Mouse (Mus musculus): ENCODE results near the gene Rpl13a. TPM values are rescaled to one million over a fixed set of nuclear protein-coding genes. Genes with fewer than 3 reads are reported as not detected.

The Rpl13a gene
- polyA plus RNA-seq, 1 experiment from 2014 or later: 1,342 TPM

DNA sequence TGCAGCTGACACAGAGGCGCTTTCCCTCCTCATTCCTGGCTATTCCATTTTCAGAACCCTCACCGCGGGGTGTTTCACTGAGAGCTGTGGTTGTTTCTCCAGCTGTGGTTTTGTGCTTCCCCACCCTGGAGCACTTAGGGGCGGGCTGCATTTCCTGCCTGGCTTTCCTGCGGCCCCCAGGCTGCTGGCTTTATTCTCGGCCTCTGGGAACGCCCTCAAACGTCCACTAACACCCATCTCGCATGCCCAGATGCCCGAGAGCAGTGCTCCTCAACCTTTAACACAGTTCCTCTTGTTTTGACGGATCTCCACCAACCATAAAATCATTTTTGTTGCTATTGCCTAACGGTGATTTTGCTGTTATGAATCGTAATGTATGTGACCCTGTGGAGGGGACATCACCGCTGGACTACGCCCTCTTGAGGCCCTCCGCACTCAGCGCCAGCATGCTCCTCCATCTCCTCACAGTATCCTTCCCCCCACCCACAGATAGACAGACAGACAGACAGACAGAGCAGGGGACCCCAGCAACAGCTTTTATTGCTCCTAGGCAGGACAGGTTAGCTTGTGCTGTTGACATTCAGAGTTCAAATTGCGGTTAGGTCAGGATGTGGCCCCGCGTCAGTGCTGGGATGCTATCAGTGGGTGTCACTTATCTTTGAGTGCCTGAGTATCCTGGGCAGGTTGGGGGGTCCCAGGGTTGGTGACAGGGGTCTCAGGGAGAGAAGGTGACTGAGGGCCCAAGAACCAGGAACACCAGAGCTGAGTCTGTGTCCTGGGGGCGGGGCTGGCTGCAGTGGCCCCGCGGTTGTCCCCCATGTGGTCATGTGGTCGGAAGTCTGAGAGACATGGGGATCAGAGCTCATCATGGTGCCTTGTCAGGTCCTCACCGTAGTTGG is 45.9 kb downstream of the Rpl13a start:
- H3K27ac ChIP-seq: peak overlapping the region; percentile 75
- H3K27me3 ChIP-seq: no peaks in the 10 kb centered on the region
- no peak overlapping the region for H3K9ac ChIP-seq
- no peaks in the 10 kb centered on the region for H3K4me1 ChIP-seq
- WGBS: 68% methylated on average over 25 of the region's 25 CpGs
- H3K4me2 ChIP-seq (replicated peaks): no peak overlapping the region
- H3K4me3 ChIP-seq: no peak overlapping the region
- H3K9me3 ChIP-seq: no peaks in the 10 kb centered on the region
- no peak for ATAC-seq (ENCODE audit: insufficient number of reproducible peaks, insufficient read depth, low FRiP score, low TSS enrichment)
- peaks cover 55% of the 10 kb centered on the region for H3K36me3 ChIP-seq

DNA sequence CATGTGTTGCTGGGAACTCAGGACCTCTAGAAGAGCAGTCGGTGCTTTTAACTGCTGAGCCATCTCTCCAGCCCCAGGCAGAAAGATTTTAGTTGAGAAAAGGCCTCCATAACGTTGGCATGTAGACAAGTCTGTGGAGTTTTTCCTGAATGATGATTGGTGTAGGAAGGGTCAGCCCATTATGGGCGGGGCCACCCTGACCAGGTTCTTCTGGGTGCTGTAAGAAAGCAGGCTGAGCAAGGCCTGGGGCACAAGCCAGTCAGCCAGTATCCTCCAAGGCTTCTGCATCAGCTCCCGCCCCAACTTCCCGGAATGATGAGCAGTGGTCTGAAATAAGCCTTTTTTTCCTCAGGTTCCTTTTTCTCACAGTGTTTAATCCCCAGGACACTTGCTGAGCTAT is 47.5 kb downstream of the Rpl13a start:
- Histone ChIP-seq H3K27ac (no peak overlapping the region), H3K27me3 (no peaks in the 10 kb centered on the region), H3K9ac (no peak overlapping the region), H3K4me3 (no peak overlapping the region), H3K4me1 (no peaks in the 10 kb centered on the region), H3K4me2 (replicated peaks) (no peak overlapping the region), H3K9me3 (no peaks in the 10 kb centered on the region), H3K36me3 (peaks cover 54% of the 10 kb centered on the region)
- no peak for ATAC-seq (ENCODE audit: insufficient number of reproducible peaks, insufficient read depth, low FRiP score, low TSS enrichment)
- 50% methylated on average over 5 of the region's 5 CpGs for WGBS

- H3K36me3 ChIP-seq: peaks cover 55% of the 10 kb centered on the region
- ATAC-seq (ENCODE audit: insufficient number of reproducible peaks, insufficient read depth, low FRiP score, low TSS enrichment): no peak
- 0% methylated on average over 10 of the region's 10 CpGs for WGBS
- no peak overlapping the region for H3K27ac ChIP-seq
- no peak overlapping the region for H3K4me3 ChIP-seq
- no peaks in the 10 kb centered on the region for H3K9me3 ChIP-seq
- no peak overlapping the region for H3K4me2 ChIP-seq (replicated peaks)
- no peaks in the 10 kb centered on the region for H3K4me1 ChIP-seq
- H3K9ac ChIP-seq: no peak overlapping the region
- no peaks in the 10 kb centered on the region for H3K27me3 ChIP-seq
These were observed 48.7 kb downstream of the Rpl13a start for GRCm38 (mm10) chr7:45079856-45080255.

DNA sequence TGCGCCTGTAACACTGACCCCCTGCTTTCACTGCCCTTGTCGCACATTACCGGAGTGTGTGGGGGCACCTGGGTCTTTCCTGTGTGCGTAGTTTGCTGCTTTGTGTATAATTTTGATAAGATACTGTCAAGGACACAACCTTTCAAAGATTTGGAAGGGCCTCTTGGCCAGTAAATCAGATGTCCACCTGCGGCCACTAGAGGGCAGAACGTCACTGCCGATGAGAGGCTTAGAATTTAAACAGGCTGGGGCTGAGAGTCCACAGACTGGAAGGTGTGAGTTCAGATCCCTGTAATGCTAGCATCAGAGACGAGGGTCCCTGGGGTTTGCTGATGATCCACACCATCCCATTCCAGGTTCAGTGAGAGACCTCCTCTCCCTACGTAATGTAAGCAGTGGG is 50.0 kb downstream of the Rpl13a start:
- Histone ChIP-seq H3K9me3 (no peaks in the 10 kb centered on the region), H3K36me3 (peaks cover 53% of the 10 kb centered on the region), H3K27me3 (no peaks in the 10 kb centered on the region), H3K4me1 (no peaks in the 10 kb centered on the region), H3K9ac (no peak overlapping the region), H3K4me3 (no peak overlapping the region), H3K4me2 (replicated peaks) (no peak overlapping the region), H3K27ac (no peak overlapping the region)
- 41% methylated on average over 9 of the region's 9 CpGs for WGBS
- ATAC-seq (ENCODE audit: insufficient number of reproducible peaks, insufficient read depth, low FRiP score, low TSS enrichment): no peak

DNA sequence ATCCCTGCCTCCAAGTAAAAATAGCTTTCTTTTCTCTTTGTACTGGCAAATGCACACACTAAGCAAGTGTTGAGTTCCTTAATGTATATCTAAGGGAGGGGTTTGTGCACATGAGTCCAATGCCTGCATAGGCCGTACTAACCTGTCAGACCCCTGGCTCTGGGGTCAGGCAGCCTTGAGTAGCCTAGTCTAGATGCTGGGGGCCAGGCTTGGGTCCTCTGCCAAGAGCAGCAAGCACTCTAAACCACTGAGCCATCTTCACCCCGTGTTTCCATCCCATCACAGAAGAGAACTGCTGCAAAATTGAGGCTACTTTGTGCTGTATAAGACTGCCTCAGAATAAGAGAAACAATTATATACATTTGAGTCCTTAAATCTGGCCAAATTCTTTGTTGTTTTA is 50.7 kb downstream of the Rpl13a start:
- H3K9ac ChIP-seq: no peak overlapping the region
- no peak for ATAC-seq (ENCODE audit: insufficient number of reproducible peaks, insufficient read depth, low FRiP score, low TSS enrichment)
- H3K4me1 ChIP-seq: no peaks in the 10 kb centered on the region
- H3K36me3 ChIP-seq: peaks cover 48% of the 10 kb centered on the region
- no peak overlapping the region for H3K4me2 ChIP-seq (replicated peaks)
- H3K27me3 ChIP-seq: no peaks in the 10 kb centered on the region
- H3K9me3 ChIP-seq: no peaks in the 10 kb centered on the region
- H3K27ac ChIP-seq: no peak overlapping the region
- no peak overlapping the region for H3K4me3 ChIP-seq
- WGBS: 88% methylated on average over 2 of the region's 2 CpGs

GRCm38 (mm10) chr7:45077322-45077721 is 51.2 kb downstream of the Rpl13a start:
- H3K27me3 ChIP-seq: no peaks in the 10 kb centered on the region
- 86% methylated on average over 14 of the region's 14 CpGs for WGBS
- no peak for ATAC-seq (ENCODE audit: insufficient number of reproducible peaks, insufficient read depth, low FRiP score, low TSS enrichment)

DNA sequence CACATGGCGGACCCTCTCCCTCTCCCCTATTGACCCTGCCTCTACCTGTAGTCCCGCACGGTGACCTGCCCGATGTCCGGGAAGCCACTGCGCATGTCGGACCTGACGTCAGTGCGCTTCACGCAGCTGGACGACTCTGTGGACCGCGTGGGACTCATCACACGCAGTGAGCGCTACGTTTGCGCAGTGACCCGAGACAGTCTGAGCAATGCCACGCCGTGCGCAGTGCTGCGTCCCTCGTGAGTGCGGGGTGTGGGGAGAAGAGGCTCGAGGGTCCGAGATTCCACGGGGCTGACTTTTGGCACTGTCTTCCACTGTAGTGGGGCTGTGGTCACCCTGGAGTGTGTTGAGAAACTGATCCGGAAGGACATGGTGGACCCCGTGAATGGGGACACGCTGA is 52.1 kb downstream of the Rpl13a start:
- 90% methylated on average over 30 of the region's 30 CpGs for WGBS
- peaks cover 41% of the 10 kb centered on the region for H3K36me3 ChIP-seq

More at GRCm38 (mm10) chr7:45077322-45077721, 51.2 kb downstream of the Rpl13a start:
- H3K9me3 ChIP-seq: no peaks in the 10 kb centered on the region
- no peak overlapping the region for H3K4me2 ChIP-seq (replicated peaks)
- H3K36me3 ChIP-seq: peaks cover 43% of the 10 kb centered on the region
- no peak overlapping the region for H3K9ac ChIP-seq
- no peaks in the 10 kb centered on the region for H3K4me1 ChIP-seq
- H3K4me3 ChIP-seq: no peak overlapping the region
- no peak overlapping the region for H3K27ac ChIP-seq

More for the DNA sequence above, 52.1 kb downstream of the Rpl13a start:
- Histone ChIP-seq H3K4me3 (no peak overlapping the region), H3K9ac (no peak overlapping the region), H3K4me2 (replicated peaks) (no peak overlapping the region), H3K27ac (no peak overlapping the region), H3K4me1 (no peaks in the 10 kb centered on the region), H3K9me3 (no peaks in the 10 kb centered on the region), H3K27me3 (no peaks in the 10 kb centered on the region)
- no peak for ATAC-seq (ENCODE audit: insufficient number of reproducible peaks, insufficient read depth, low FRiP score, low TSS enrichment)

MicroRNAs within 50 kb of the gene (microRNA counts, 519-probe panel; counts per million panel counts)
- microRNA mmu-miR-150: 460 counts per million, percentile 65 among the panel's probes with 10 or more counts

Small RNA genes lying within 50 kb of the gene (microRNA-seq; reads per million reads assigned to microRNA genes)
- gene Mir150 (10.9 reads per million, percentile 27 among the genes with 10 or more reads in this experiment), gene Mir5121 (15.2 reads per million, percentile 31 among the genes with 10 or more reads in this experiment), gene Mir7055 (not detected)

Other genes with a start within 250 kb of the Rpl13a start
- gene Med25, start 236.0 kb downstream of the Rpl13a start, polyA plus RNA-seq (2016; fragmentation: Nextera tagmentation; extraction: Ambion mirVana): 113 and 123 TPM in 2 replicates
- gene Fuz, start 232.7 kb downstream of the Rpl13a start, polyA plus RNA-seq (2016; fragmentation: Nextera tagmentation; extraction: Ambion mirVana): 22.4 and 23.3 TPM in 2 replicates
- gene Ap2a1, start 199.3 kb downstream of the Rpl13a start, polyA plus RNA-seq (2016; fragmentation: Nextera tagmentation; extraction: Ambion mirVana): 76.3 and 84.7 TPM in 2 replicates
- 0.11 and 0.19 TPM in 2 replicates for gene Tsks, start 185.6 kb downstream of the Rpl13a start, polyA plus RNA-seq (2016; fragmentation: Nextera tagmentation; extraction: Ambion mirVana)
- 32.9 and 35.6 TPM in 2 replicates for gene Cpt1c, start 153.9 kb downstream of the Rpl13a start, polyA plus RNA-seq (2016; fragmentation: Nextera tagmentation; extraction: Ambion mirVana)
- gene Prmt1, start 142.2 kb downstream of the Rpl13a start, polyA plus RNA-seq (2016; fragmentation: Nextera tagmentation; extraction: Ambion mirVana): 660 and 677 TPM in 2 replicates
- 93.3 and 95.7 TPM in 2 replicates for gene Irf3, start 131.1 kb downstream of the Rpl13a start, polyA plus RNA-seq (2016; fragmentation: Nextera tagmentation; extraction: Ambion mirVana)
- gene Bcl2l12, start 130.0 kb downstream of the Rpl13a start, polyA plus RNA-seq (2016; fragmentation: Nextera tagmentation; extraction: Ambion mirVana): 79.9 and 83.5 TPM in 2 replicates
- gene Scaf1, start 112.4 kb downstream of the Rpl13a start, polyA plus RNA-seq (2016; fragmentation: Nextera tagmentation; extraction: Ambion mirVana): 43.8 and 47.7 TPM in 2 replicates
- gene Rras, start 110.8 kb downstream of the Rpl13a start, polyA plus RNA-seq (2016; fragmentation: Nextera tagmentation; extraction: Ambion mirVana): 23.6 and 26.1 TPM in 2 replicates
- gene Prr12, start 75.9 kb downstream of the Rpl13a start, polyA plus RNA-seq (2016; fragmentation: Nextera tagmentation; extraction: Ambion mirVana): 13.7 and 16.8 TPM in 2 replicates
- gene Nosip, start 66.3 kb downstream of the Rpl13a start, polyA plus RNA-seq (2016; fragmentation: Nextera tagmentation; extraction: Ambion mirVana): 63.0 and 64.4 TPM in 2 replicates
- gene Prrg2, start 66.1 kb downstream of the Rpl13a start, polyA plus RNA-seq (2016; fragmentation: Nextera tagmentation; extraction: Ambion mirVana): 23.9 and 25.0 TPM in 2 replicates
- 302 and 306 TPM in 2 replicates for gene Rcn3, start 36.5 kb downstream of the Rpl13a start, polyA plus RNA-seq (2016; fragmentation: Nextera tagmentation; extraction: Ambion mirVana)
- gene Fcgrt, start 24.9 kb downstream of the Rpl13a start, polyA plus RNA-seq (2016; fragmentation: Nextera tagmentation; extraction: Ambion mirVana): 25.8 and 26.0 TPM in 2 replicates
- 1,448 and 1,491 TPM in 2 replicates for gene Rps11, start 4.3 kb downstream of the Rpl13a start, polyA plus RNA-seq (2016; fragmentation: Nextera tagmentation; extraction: Ambion mirVana)
- 0.22 and 0.27 TPM in 2 replicates for gene Gm45713, start 7.5 kb upstream of the Rpl13a start, polyA plus RNA-seq (2016; fragmentation: Nextera tagmentation; extraction: Ambion mirVana)
- 0.67 and 1.1 TPM in 2 replicates for gene Flt3l, start 7.7 kb upstream of the Rpl13a start, polyA plus RNA-seq (2016; fragmentation: Nextera tagmentation; extraction: Ambion mirVana)
- 90.4 and 93.0 TPM in 2 replicates for gene Pih1d1, start 25.5 kb upstream of the Rpl13a start, polyA plus RNA-seq (2016; fragmentation: Nextera tagmentation; extraction: Ambion mirVana)
- 43.8 and 45.2 TPM in 2 replicates for gene Aldh16a1, start 25.8 kb upstream of the Rpl13a start, polyA plus RNA-seq (2016; fragmentation: Nextera tagmentation; extraction: Ambion mirVana)
- gene Slc17a7, start 35.2 kb upstream of the Rpl13a start, polyA plus RNA-seq (2016; fragmentation: Nextera tagmentation; extraction: Ambion mirVana): 0.73 and 0.79 TPM in 2 replicates
- gene Gfy, start 50.8 kb upstream of the Rpl13a start, polyA plus RNA-seq (2016; fragmentation: Nextera tagmentation; extraction: Ambion mirVana): 0.39 and 0.56 TPM in 2 replicates
- not detected in 2 replicates for gene Pth2, start 52.2 kb upstream of the Rpl13a start, polyA plus RNA-seq (2016; fragmentation: Nextera tagmentation; extraction: Ambion mirVana)
- gene Ccdc155, start 76.1 kb upstream of the Rpl13a start, polyA plus RNA-seq (2016; fragmentation: Nextera tagmentation; extraction: Ambion mirVana): 0.94 and 1.7 TPM in 2 replicates
- gene Dkkl1, start 83.4 kb upstream of the Rpl13a start, polyA plus RNA-seq (2016; fragmentation: Nextera tagmentation; extraction: Ambion mirVana): 1.4 and 2.3 TPM in 2 replicates
- gene Tead2, start 87.0 kb upstream of the Rpl13a start, polyA plus RNA-seq (2016; fragmentation: Nextera tagmentation; extraction: Ambion mirVana): 277 and 295 TPM in 2 replicates
- 2.3 TPM in 2 replicates for gene Cd37, start 110.4 kb upstream of the Rpl13a start, polyA plus RNA-seq (2016; fragmentation: Nextera tagmentation; extraction: Ambion mirVana)
- 0.22 TPM in 1 of 2 replicates, not detected in the other for gene Slc6a16, start 112.3 kb upstream of the Rpl13a start, polyA plus RNA-seq (2016; fragmentation: Nextera tagmentation; extraction: Ambion mirVana)
- not detected in 2 replicates for gene Slc6a21, start 148.8 kb upstream of the Rpl13a start, polyA plus RNA-seq (2016; fragmentation: Nextera tagmentation; extraction: Ambion mirVana)
- gene Trpm4, start 205.0 kb upstream of the Rpl13a start, polyA plus RNA-seq (2016; fragmentation: Nextera tagmentation; extraction: Ambion mirVana): 16.1 and 18.5 TPM in 2 replicates
- gene Hrc, start 206.5 kb upstream of the Rpl13a start, polyA plus RNA-seq (2016; fragmentation: Nextera tagmentation; extraction: Ambion mirVana): 0.81 and 1.5 TPM in 2 replicates
- 8.8 and 9.2 TPM in 2 replicates for gene Ppfia3, start 238.3 kb upstream of the Rpl13a start, polyA plus RNA-seq (2016; fragmentation: Nextera tagmentation; extraction: Ambion mirVana)
- 1.2 and 1.9 TPM in 2 replicates for gene Lin7b, start 241.8 kb upstream of the Rpl13a start, polyA plus RNA-seq (2016; fragmentation: Nextera tagmentation; extraction: Ambion mirVana)

Data from embryonic facial prominence, embryonic 12.5 days (tissue).